Mouse (Mus musculus): ENCODE results near the gene Mpped2.

Mpped2 gene

GRCm38 (mm10) chr2:106705664-106706063 is 12.6 kb downstream of the Mpped2 start:
- DNase-seq: no peak

GRCm38 (mm10) chr2:106707136-106707535 is 14.1 kb downstream of the Mpped2 start:
- no peak for DNase-seq

- DNase-seq: peak; percentile 13 to 30
These were observed 17.9 kb downstream of the Mpped2 start for GRCm38 (mm10) chr2:106710862-106711477.

- DNase-seq: no peak
These were observed 18.4 kb downstream of the Mpped2 start for GRCm38 (mm10) chr2:106711506-106711905.

- no peak for DNase-seq
These were observed 20.1 kb downstream of the Mpped2 start for GRCm38 (mm10) chr2:106713151-106713550.

GRCm38 (mm10) chr2:106715674-106716364 is 22.8 kb downstream of the Mpped2 start:
- no peak for DNase-seq

GRCm38 (mm10) chr2:106716365-106716717 is 23.3 kb downstream of the Mpped2 start:
- no peak for DNase-seq

GRCm38 (mm10) chr2:106718888-106719287 is 25.8 kb downstream of the Mpped2 start:
- DNase-seq: no peak

GRCm38 (mm10) chr2:106719434-106719833 is 26.4 kb downstream of the Mpped2 start:
- peak; percentile 17 to 37 for DNase-seq

- no peak for DNase-seq
These were observed 27.6 kb downstream of the Mpped2 start for GRCm38 (mm10) chr2:106720644-106721043.

- no peak for DNase-seq
These were observed 29.0 kb downstream of the Mpped2 start for GRCm38 (mm10) chr2:106722020-106722419.

GRCm38 (mm10) chr2:106729951-106730564 is 37.0 kb downstream of the Mpped2 start:
- peak in 1 of 2 experiments; percentile 22 for DNase-seq

- no peak for DNase-seq
These were observed 37.5 kb downstream of the Mpped2 start for GRCm38 (mm10) chr2:106730608-106731007.

- DNase-seq: no peak
These were observed 38.4 kb downstream of the Mpped2 start for GRCm38 (mm10) chr2:106731478-106731877.

- no peak for DNase-seq
These were observed 39.1 kb downstream of the Mpped2 start for GRCm38 (mm10) chr2:106732171-106732570.

- no peak for DNase-seq
These were observed 40.3 kb downstream of the Mpped2 start for GRCm38 (mm10) chr2:106733396-106733795.

GRCm38 (mm10) chr2:106734004-106734403 is 40.9 kb downstream of the Mpped2 start:
- no peak for DNase-seq

GRCm38 (mm10) chr2:106735211-106735610 is 42.1 kb downstream of the Mpped2 start:
- no peak for DNase-seq

- no peak for DNase-seq
These were observed 42.8 kb downstream of the Mpped2 start for GRCm38 (mm10) chr2:106735792-106736359.

GRCm38 (mm10) chr2:106738951-106739350 is 45.9 kb downstream of the Mpped2 start:
- no peak for DNase-seq

- DNase-seq: no peak
These were observed 51.0 kb downstream of the Mpped2 start for GRCm38 (mm10) chr2:106744086-106744485.

- peak in 1 of 2 experiments; percentile 18 for DNase-seq
These were observed 51.5 kb downstream of the Mpped2 start for GRCm38 (mm10) chr2:106744601-106745000.

- peak in 1 of 2 experiments; percentile 18 for DNase-seq
These were observed 52.3 kb downstream of the Mpped2 start for GRCm38 (mm10) chr2:106745364-106745763.

- no peak for DNase-seq
These were observed 53.1 kb downstream of the Mpped2 start for GRCm38 (mm10) chr2:106746211-106746610.

All from kidney, postnatal 4 days (tissue).